Mouse (Mus musculus): ENCODE data around the gene Alg10b. TPM values are rescaled to one million over a fixed set of nuclear protein-coding genes. Genes with fewer than 3 reads are reported as not detected.
A peak's percentile ranks its signal among the peaks of the same experiment; 100 is the strongest.
"Not testable (repeated sequence)": the region's sequence is repeated elsewhere in the genome, so short reads cannot be mapped to it uniquely, and the experiment has no call there.

Alg10b gene
- total RNA-seq (2021) = 10 to 100 TPM; 33.2 to 34.1 TPM

DNA sequence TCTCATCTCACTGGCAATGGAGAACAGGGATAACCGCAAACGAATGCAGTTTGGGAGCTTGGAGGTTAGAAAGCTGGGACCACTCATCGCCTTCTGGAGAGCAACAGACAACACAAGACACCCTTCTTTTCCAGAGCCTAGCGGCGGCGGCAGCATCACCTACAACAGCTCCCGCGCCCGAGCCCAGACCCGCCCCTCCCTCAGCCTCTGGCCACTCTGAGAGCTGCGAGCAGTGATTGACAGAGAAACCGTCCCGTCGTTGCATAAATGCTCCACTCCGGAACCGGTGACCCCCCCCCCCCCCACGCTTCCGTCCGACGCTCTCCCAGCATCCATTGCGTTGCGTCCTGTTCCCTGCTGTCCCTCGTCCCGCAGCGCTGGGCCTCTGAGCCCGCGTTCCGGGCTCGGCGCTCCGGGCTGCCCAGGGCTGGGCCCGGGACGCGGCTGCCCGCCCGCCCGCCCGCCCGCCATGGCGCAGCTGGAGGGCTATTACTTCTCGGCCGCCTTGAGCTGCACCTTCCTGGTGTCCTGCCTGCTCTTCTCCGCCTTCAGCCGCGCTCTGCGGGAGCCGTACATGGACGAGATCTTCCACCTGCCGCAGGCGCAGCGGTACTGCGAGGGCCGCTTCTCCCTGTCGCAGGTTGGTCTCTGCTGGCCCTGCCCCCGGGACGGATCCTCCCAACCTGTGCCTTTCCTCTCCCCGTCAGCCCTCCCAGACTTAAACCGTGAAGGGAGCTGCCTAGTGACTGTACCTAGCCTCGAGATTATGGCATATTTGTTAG, at the start of gene Alg10b:
Alg10b (plus strand) TSS at position 343 of the 782 bp plus-strand sequence.
- intact Hi-C loops (cut with DNase I) = no loop called here
- peak; percentile 71 to 91 for DNase-seq (ENCODE audit: extremely low spot score in 1 of 2, low spot score in 2 of 2)

DNA sequence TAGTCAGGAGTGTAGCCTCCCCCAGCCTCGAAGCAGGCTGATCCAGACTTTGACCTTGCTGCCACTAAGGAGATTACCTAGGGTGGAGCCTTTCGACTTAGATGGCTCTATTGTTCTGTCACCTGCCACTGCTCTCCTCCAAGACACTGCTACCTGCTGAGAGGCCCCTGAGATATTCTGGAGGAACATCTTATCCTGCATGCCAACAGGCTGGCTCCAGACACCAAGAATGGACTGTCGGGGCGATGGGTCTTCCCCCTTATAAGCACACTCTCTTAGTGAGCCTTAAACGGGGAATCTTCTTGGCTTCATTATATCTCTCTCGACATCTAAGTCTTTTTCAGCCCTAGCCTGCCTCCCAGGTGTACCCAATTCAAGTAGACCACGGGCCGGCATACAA, 41.0 kb upstream of the Alg10b start:
- intact Hi-C loops (cut with DNase I); DNase-seq (ENCODE audit: extremely low spot score in 1 of 2, low spot score in 2 of 2): not testable (repeated sequence)

DNA sequence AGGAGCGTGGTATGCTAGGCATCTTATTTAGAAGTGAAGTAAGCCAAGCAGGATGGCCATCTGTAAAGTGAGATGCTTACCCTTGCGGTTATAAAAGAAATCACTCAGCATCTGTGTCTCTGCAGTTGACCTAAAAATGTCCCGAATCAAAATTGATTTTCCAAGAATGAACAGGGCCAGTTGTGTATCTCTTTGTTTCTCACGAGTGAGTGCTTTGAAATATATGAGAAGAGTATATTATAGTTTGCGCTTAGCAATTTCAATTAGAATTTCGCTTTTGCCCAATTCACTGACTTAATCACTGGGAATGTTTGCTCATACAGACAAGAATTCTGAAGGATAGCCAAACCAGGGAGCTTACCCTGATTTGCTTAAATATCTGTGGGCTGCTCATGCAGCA, 40.6 kb upstream of the Alg10b start:
- intact Hi-C loops (cut with DNase I) = no loop called here
- no peak for DNase-seq (ENCODE audit: extremely low spot score in 1 of 2, low spot score in 2 of 2)

DNA sequence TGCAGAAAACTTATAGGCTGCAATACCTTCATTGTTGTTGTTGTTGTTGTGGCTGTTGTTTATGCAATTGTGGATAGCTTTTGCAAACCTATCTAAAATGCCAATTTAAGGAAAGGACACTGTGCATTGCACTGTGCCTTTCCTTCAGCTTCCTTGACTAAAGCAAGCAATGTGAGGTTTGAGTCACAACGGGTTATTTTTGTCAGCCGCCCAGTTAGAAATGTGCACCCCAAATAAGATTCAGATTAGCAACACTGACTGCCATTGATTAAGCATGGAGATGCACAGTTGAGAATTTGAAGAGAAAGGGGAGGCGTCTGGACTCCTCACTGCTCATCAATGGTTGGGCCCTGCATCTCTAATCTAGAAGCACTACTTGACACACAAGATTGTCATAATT, 39.4 kb upstream of the Alg10b start:
- no peak for DNase-seq (ENCODE audit: extremely low spot score in 1 of 2, low spot score in 2 of 2)
- intact Hi-C loops (cut with DNase I) = no loop called here

DNA sequence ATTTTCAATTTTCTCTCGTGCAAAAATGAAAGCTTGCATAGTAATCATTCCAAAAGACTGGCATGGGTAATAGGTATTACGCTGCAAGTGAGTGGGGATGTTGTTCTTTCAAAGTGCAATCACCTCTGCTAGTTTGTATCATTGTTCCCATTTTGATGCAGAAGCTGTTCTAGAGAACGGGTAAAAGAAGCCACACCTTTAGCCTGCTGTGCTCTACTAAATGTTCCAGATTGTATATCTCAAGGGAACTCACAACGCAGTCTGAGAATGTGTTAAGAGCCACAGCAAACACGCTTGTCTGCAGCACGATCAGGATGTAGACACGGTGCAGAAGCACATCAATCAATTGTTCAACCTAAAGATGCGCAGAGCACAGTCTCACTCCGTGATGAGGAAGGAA, 34.6 kb upstream of the Alg10b start:
- intact Hi-C loops (cut with DNase I) = no loop called here
- no peak for DNase-seq (ENCODE audit: extremely low spot score in 1 of 2, low spot score in 2 of 2)

DNA sequence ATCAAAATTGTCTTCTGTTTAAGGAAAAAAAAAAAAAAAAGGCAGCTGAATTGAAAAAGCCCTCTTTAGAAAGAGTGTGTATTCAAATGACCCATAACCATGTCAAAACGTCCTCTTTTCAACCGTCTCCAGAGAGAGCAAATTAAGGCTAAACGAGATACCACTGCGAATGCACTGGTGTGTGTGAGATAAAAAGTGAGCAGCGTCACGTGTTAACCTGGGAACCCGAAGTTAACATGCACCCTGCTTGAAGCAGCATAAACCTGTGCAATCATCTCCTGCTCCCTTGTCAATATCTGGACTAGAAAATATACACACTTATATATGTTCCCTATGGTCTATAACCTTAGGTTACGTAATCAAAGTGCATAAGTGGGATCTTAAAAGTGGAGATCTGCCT, 10.2 kb upstream of the Alg10b start:
- intact Hi-C loops (cut with DNase I) = loop anchor here (10.0 kb wide), 1 partner anchor 369 kb away; the partner anchor contains the start of gene Syt10
- DNase-seq (ENCODE audit: extremely low spot score in 1 of 2, low spot score in 2 of 2) = no peak

DNA sequence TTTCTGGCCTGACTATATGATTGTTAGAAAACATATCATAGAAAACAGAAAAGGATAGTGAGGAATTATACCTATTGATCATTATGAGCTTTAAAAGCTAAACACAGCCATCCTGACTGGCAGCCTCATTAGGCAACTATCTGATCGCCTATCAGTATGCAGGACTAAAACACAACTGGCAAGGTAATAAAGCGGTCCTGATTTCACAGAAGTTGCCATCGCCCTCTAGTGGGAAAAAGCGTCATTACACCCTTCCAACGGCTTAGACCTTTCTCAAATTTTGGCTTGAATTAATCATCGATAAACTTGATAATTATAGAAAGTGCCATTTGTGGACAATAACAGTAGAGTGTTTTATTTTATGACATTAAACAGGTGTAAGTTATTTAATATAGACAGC, 9.2 kb upstream of the Alg10b start:
- DNase-seq (ENCODE audit: extremely low spot score in 1 of 2, low spot score in 2 of 2) = peak; percentile 54 to 73
- intact Hi-C loops (cut with DNase I) = loop anchor here (5.0 to 10.0 kb wide), 2 partner anchors 370 to 593 kb away; partner anchors contain the start of gene Syt10

DNA sequence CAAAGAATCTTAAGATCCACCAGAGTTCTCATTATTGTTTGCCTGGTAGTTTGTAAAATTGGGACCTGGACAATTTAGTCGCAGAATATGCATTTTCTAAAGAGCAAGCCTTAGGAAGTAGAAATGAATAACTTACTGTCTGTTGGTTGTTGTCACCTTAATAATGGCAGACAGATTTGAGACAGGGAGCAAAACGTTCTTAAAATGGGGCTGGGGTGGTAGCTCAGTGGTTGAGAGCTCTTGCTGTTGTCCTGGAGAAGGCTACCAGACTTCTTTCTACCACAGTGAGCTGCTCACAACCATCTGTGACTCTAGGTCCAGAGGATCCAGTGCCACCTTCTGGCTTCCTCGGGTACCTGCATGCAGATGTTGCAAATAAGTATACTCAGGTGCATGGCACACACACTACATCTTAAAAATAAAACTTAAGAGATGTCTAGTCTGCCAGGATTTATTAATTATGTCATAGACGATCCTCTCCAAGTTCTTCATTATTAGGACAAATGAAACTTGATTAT, 1.0 kb downstream of the Alg10b start:
- peak in 1 of 2 experiments; percentile 35 for DNase-seq (ENCODE audit: extremely low spot score in 1 of 2, low spot score in 2 of 2)

DNA sequence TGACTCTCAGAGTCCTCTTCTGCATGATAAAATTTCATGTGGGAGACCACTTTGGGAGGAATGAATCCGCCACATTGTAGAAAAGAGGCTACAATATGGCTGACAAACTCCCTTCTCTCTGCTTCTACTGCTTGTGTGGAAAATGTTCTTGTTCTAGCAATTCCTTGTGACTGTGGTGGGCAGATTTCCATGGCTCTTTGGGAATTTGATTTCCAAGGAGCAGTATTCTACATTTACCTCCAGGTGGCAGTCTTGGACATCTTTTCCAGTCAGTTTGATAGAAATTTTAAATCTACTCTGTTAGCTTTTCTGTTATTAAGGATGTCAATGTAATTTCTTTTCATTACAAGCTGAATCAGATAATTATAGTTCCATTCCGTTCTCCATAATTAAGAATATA, 13.5 kb downstream of the Alg10b start:
- intact Hi-C loops (cut with DNase I) = loop anchor here (2.0 kb wide), 1 partner anchor 691 kb away; no protein-coding TSS in a partner anchor
- DNase-seq (ENCODE audit: extremely low spot score in 1 of 2, low spot score in 2 of 2) = peak in 1 of 2 experiments; percentile 46

More for the DNA sequence above, 1.0 kb downstream of the Alg10b start:
- intact Hi-C loops (cut with DNase I) = no loop called here

DNA sequence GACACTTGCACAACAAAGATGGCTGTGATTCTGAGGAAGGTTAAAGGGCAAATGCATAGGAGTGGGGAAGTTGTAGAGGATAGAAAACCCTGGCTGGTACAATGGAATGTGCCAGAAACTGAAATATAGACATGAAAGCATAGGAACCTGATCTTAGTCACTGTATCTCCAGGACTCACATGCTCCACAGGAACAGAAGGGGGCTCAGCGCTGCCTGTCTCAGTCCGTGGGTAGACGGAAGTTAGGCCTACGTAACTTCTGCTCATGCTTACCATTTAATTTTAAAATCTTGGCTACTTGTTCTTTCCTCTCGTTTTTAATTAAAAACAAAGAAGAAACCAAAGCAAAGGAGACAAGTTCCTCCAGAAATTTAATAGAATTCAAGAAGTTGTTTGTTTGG, 20.0 kb downstream of the Alg10b start:
- peak in 1 of 2 experiments; percentile 23 for DNase-seq (ENCODE audit: extremely low spot score in 1 of 2, low spot score in 2 of 2)
- intact Hi-C loops (cut with DNase I) = no loop called here

DNA sequence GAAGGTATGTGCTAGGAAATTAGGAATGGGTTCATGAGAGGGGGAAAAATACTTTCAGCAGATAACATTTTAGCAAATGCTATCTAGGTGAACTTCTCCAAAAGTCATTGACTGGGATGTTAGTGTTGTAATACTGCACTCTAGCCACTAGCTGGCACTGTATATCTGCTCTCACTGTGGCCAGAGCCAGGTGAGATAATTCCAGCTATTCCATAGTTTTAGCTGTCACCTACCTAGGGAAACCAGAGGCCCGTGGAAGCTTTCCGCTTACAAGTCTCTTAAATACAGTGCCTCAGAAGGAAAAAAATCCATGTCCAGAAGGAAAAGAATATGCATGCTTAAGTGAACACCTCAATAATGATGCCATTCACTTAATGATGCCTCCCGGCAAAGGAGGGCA, 25.6 kb downstream of the Alg10b start:
- DNase-seq (ENCODE audit: extremely low spot score in 1 of 2, low spot score in 2 of 2) = peak in 1 of 2 experiments; percentile 19
- intact Hi-C loops (cut with DNase I) = loop anchor here (2.0 to 5.0 kb wide), 2 partner anchors 428 to 591 kb away; partner anchors contain the start of gene Cpne8

DNA sequence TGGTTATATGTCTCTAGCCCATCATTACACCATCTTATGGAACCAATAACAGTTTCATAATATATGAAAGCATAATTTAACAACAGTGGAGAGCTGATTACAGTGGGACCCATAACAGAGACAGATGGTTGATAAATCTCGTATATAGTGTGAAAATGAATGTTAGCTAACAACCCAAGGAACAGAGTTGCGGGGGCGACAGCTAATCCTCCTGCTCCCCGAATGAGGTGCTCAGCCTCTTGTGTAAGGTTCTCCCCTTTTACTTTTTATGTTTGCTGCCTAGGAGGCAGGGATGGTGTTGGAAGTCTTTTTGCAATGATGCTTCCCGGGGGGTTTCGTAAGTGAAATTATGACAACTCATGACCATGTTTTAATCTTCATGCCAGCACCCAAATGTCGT, 58.8 kb downstream of the Alg10b start:
- intact Hi-C loops (cut with DNase I) = no loop called here
- DNase-seq (ENCODE audit: extremely low spot score in 1 of 2, low spot score in 2 of 2) = no peak

Small RNAs within 50 kb of the gene (microRNA-seq; reads per million reads assigned to microRNA genes)
- gene Mir7648 = 1.7 reads per million
